ENCODE assay signal across 17 mouse cellular contexts in genomic region chr12:79998788-79999187, GRCm38 (mm10).
A peak's percentile ranks its signal among the peaks of the same experiment; 100 is the strongest.
DNase-seq lines count a peak whose midpoint lies in the region; ATAC-seq lines count a peak whose summit lies in the region.
"Had no signal": no experiment of that assay in that cellular context is flagged by ENCODE, and none has a peak within 500 bp of the region (broad histone marks: within the 10 kb centered on the region; RNA-seq: fewer than 3 reads in every experiment).

No protein-coding gene starts in this region.

- H3K4me1 ChIP-seq in lung, embryonic 16.5 days (replicated peaks; ENCODE audit: control insufficient read depth, insufficient read depth, low read length) = peaks cover 29% of the 10 kb centered on the region
- H3K4me1 ChIP-seq in heart, embryonic 13.5 days = peaks cover 58% of the 10 kb centered on the region
- H3K4me1 ChIP-seq in stomach, embryonic 16.5 days (ENCODE audit: control insufficient read depth, insufficient read depth, low read length) = peaks cover 37% of the 10 kb centered on the region

- WGBS in lung, embryonic 16.5 days = 49% methylated on average over 5 of the region's 5 CpGs
- WGBS in heart, embryonic 13.5 days = 36% methylated on average over 5 of the region's 5 CpGs
- WGBS in stomach, embryonic 16.5 days = 64% methylated on average over 5 of the region's 5 CpGs

- no peak overlapping the region for H3K4me2 ChIP-seq in lung, embryonic 16.5 days (ENCODE audit: low read depth, low read length)
- no peak overlapping the region for H3K4me2 ChIP-seq in heart, embryonic 13.5 days
- no peak overlapping the region for H3K4me2 ChIP-seq in stomach, embryonic 16.5 days (ENCODE audit: low read depth, low read length)
- H3K4me2 ChIP-seq: embryonic facial prominence, embryonic 15.5 days; liver, embryonic 15.5 days; neural tube, embryonic 13.5 days had no signal

- H3K27ac ChIP-seq in lung, embryonic 16.5 days (ENCODE audit: low read length) = peak overlapping the region; percentile 41
- peak overlapping the region; percentile 62 for H3K27ac ChIP-seq in heart, embryonic 13.5 days (replicated peaks)
- H3K27ac ChIP-seq in stomach, embryonic 16.5 days (ENCODE audit: low read length) = peak overlapping the region; percentile 68
- H3K27ac ChIP-seq: embryonic facial prominence, embryonic 15.5 days; liver, embryonic 15.5 days; neural tube, embryonic 13.5 days had no signal

- H3K9me3 ChIP-seq in lung, embryonic 16.5 days (ENCODE audit: control insufficient read depth, low read length) = no peaks in the 10 kb centered on the region
- no peaks in the 10 kb centered on the region for H3K9me3 ChIP-seq in heart, embryonic 13.5 days
- H3K9me3 ChIP-seq in stomach, embryonic 16.5 days (replicated peaks; ENCODE audit: control insufficient read depth, low read length) = no peaks in the 10 kb centered on the region
- H3K9me3 ChIP-seq: embryonic facial prominence, embryonic 15.5 days; liver, embryonic 15.5 days; neural tube, embryonic 13.5 days had no signal

- H3K4me3 ChIP-seq in lung, embryonic 16.5 days (ENCODE audit: low read length) = no peak overlapping the region
- H3K4me3 ChIP-seq in heart, embryonic 13.5 days = no peak overlapping the region
- no peak overlapping the region for H3K4me3 ChIP-seq in stomach, embryonic 16.5 days (replicated peaks; ENCODE audit: low read length)
- H3K4me3 ChIP-seq: embryonic facial prominence, embryonic 15.5 days; liver, embryonic 15.5 days; neural tube, embryonic 13.5 days had no signal

- H3K36me3 ChIP-seq in lung, embryonic 16.5 days (ENCODE audit: control insufficient read depth, insufficient read depth, low read length) = no peaks in the 10 kb centered on the region
- no peaks in the 10 kb centered on the region for H3K36me3 ChIP-seq in heart, embryonic 13.5 days
- no peaks in the 10 kb centered on the region for H3K36me3 ChIP-seq in stomach, embryonic 16.5 days (ENCODE audit: control insufficient read depth, insufficient read depth, low read length)
- H3K36me3 ChIP-seq: embryonic facial prominence, embryonic 15.5 days; liver, embryonic 15.5 days; neural tube, embryonic 13.5 days had no signal

- ATAC-seq in lung, embryonic 16.5 days (ENCODE audit: low read depth) = no peak
- ATAC-seq in heart, embryonic 13.5 days (ENCODE audit: extremely low read depth, insufficient number of reproducible peaks, low FRiP score, low TSS enrichment) = no peak
- no peak for ATAC-seq in stomach, embryonic 16.5 days (ENCODE audit: insufficient read depth, low FRiP score)
- ATAC-seq: CD4-positive, CD25-positive, alpha-beta regulatory T cell, adult 4 months; forebrain, postnatal 0 days; Patski had no signal

- intact Hi-C loops in heart, postnatal 36 days (cut with DNase I) = no loop called here

- peak; percentile 48 to 54 for DNase-seq in heart, adult 9 months (ENCODE audit: low spot score in 2 of 2)
- DNase-seq in heart, postnatal 36 days = no peak
- DNase-seq in lung, postnatal 10 days = no peak
- no peak for DNase-seq in testis, postnatal 10 days (ENCODE audit: low spot score)
- DNase-seq: adrenal gland, adult 2 months; forebrain, postnatal 0 days; midbrain, embryonic 14.5 days; right cerebral cortex, adult 18-20 months; thymus, postnatal 25 days had no signal

- H3K27me3 ChIP-seq in lung, embryonic 16.5 days (ENCODE audit: control insufficient read depth, insufficient read depth, low read depth, low read length) = no peaks in the 10 kb centered on the region
- H3K27me3 ChIP-seq in heart, embryonic 13.5 days (replicated peaks) = no peaks in the 10 kb centered on the region
- no peaks in the 10 kb centered on the region for H3K27me3 ChIP-seq in stomach, embryonic 16.5 days (ENCODE audit: control insufficient read depth, insufficient read depth, low read length)
- H3K27me3 ChIP-seq: embryonic facial prominence, embryonic 15.5 days; liver, embryonic 15.5 days; neural tube, embryonic 13.5 days; Patski had no signal

- H3K9ac ChIP-seq in lung, embryonic 16.5 days (ENCODE audit: low read length) = no peak overlapping the region
- no peak overlapping the region; the same call in 1 of the 2 replicates for H3K9ac ChIP-seq in heart, embryonic 13.5 days
- H3K9ac ChIP-seq in stomach, embryonic 16.5 days (ENCODE audit: low read length) = no peak overlapping the region
- H3K9ac ChIP-seq: embryonic facial prominence, embryonic 15.5 days; forebrain, postnatal 0 days; liver, embryonic 15.5 days; neural tube, embryonic 13.5 days had no signal

Comparison
In these comparisons a context has a peak if more than half of its experiments do, and no peak if none do; other contexts are left out.
1. DNase-seq: peak in heart, adult 9 months (2 of 2); none in heart, postnatal 36 days (0 of 2), lung, postnatal 10 days (single experiment) and testis, postnatal 10 days (single experiment).
2. Peak in every context shown above with its lines, with median percentiles within 50 percentile points of each other: H3K27ac ChIP-seq.